Mouse (Mus musculus) liver, adult 2 months (tissue): ENCODE measurements around the gene Taf6. TPM values are rescaled to one million over a fixed set of nuclear protein-coding genes. Genes with fewer than 3 reads are reported as not detected.
"Not testable (repeated sequence)": the region's sequence is repeated elsewhere in the genome, so short reads cannot be mapped to it uniquely, and the experiment has no call there.

Experiments used
- DNase-seq: peaks from one replicate; pipeline ENCODE4 v3.0.0-alpha.2; 2011; ENCODE audit warnings: low read depth, low spot score; ENCODE audit errors: extremely low read depth
- H3K27ac ChIP-seq: fragments of 200-500 bp; replicated peaks from 2 replicates; pipeline ENCODE4 v1.5.1; 2012; ENCODE audit warnings: low read depth, mild to moderate bottlenecking, control low read depth, inconsistent platforms, low read length; ENCODE audit not compliant: insufficient read depth
- H3K27me3 ChIP-seq: fragments of 200-500 bp; 2 replicates; pipeline ENCODE4 v1.6.1; 2012; ENCODE audit warnings: mild to moderate bottlenecking, moderate library complexity, low read length, inconsistent platforms; ENCODE audit not compliant: control insufficient read depth, insufficient read depth
- H3K36me3 ChIP-seq: fragments of 200-500 bp; 2 replicates; pipeline ENCODE4 v1.6.1; 2012; ENCODE audit warnings: low read length, inconsistent platforms; ENCODE audit not compliant: control insufficient read depth, insufficient read depth
- H3K4me1 ChIP-seq: fragments of 200-500 bp; 2 replicates; pipeline ENCODE4 v1.6.1; 2011; ENCODE audit warnings: low read length; ENCODE audit not compliant: control insufficient read depth, insufficient read depth
- H3K4me3 ChIP-seq: fragments of 200-500 bp; 2 replicates; pipeline ENCODE4 v1.5.1; 2011; ENCODE audit warnings: low read depth, mild to moderate bottlenecking, control low read depth, low read length, moderate library complexity; ENCODE audit not compliant: insufficient read depth
- H3K79me2 ChIP-seq: fragments of 200-500 bp; 2 replicates; pipeline ENCODE4 v1.6.1; 2012; ENCODE audit warnings: inconsistent platforms, mild to moderate bottlenecking, low read length, moderate library complexity; ENCODE audit not compliant: control insufficient read depth, insufficient read depth
- H3K9ac ChIP-seq: fragments of 200-500 bp; 2 replicates; pipeline ENCODE4 v1.6.1; 2012; ENCODE audit warnings: low read depth, mild to moderate bottlenecking, control low read depth, inconsistent platforms, low read length
- CTCF ChIP-seq: fragments of 200-500 bp; IDR thresholded peaks from 2 replicates; pipeline ENCODE4 v1.5.1; 2011; ENCODE audit warnings: low read depth, low read length, control low read depth
- POLR2A ChIP-seq: fragments of 200-500 bp; IDR thresholded peaks from 2 replicates; pipeline ENCODE4 v1.6.1; 2011; ENCODE audit warnings: low read length, control low read depth; ENCODE audit not compliant: insufficient read depth; ENCODE audit errors: extremely low read depth
- WGBS: fragments of 180-500 bp; shearing (Covaris S2); methylation state at CpG from one replicate; pipeline ENCODE4 v1.1.7; 2018; 5-methylcytosine and 5-hydroxymethylcytosine counted together
- polyA plus RNA-seq: library from polyadenylated mRNA; depleted of rRNA; stranded (reverse); fragments of >200 nt; gene quantifications from 2 replicates; pipeline ENCODE4 v1.2.3, GENCODE M21; 2012
- total RNA-seq: library from RNA; depleted of rRNA; stranded (reverse); fragments of >200 nt; gene quantifications from 2 replicates; pipeline ENCODE4 v1.2.3, GENCODE M21; 2014

Taf6 gene
- total and polyA plus RNA-seq, 2 experiments, result 14.9 to 32.7 TPM

- H3K4me1 ChIP-seq, result no peaks in the 10 kb centered on the region
- no peak for TF ChIP-seq CTCF
- no peak for DNase-seq
- H3K27ac ChIP-seq, result no peak overlapping the region
- H3K27me3 ChIP-seq, result no peaks in the 10 kb centered on the region
- 83% methylated on average over 4 of the region's 4 CpGs for WGBS
- no peak overlapping the region for H3K4me3 ChIP-seq
- no peaks in the 10 kb centered on the region for H3K79me2 ChIP-seq
- H3K36me3 ChIP-seq, result no peaks in the 10 kb centered on the region
- H3K9ac ChIP-seq, result no peak overlapping the region
Measured at GRCm38 (mm10) chr5:138226491-138226890, 39.2 kb upstream of the Taf6 start.

- Histone ChIP-seq H3K79me2 (no peaks in the 10 kb centered on the region), H3K4me3 (no peak within 1 kb of the TSS), H3K9ac (no peak within 1 kb of the TSS), H3K4me1 (no peaks in the 10 kb centered on the region), H3K36me3 (no peaks in the 10 kb centered on the region), H3K27ac (no peak within 1 kb of the TSS), H3K27me3 (no peaks in the 10 kb centered on the region)
- no peak for TF ChIP-seq POLR2A
- no peak for TF ChIP-seq CTCF
- 59% methylated on average over 2 of the region's 2 CpGs for WGBS
- no peak for DNase-seq
Measured at GRCm38 (mm10) chr5:138225700-138226099, 38.4 kb upstream of the Taf6 start, which contains the start of gene Nxpe5. Nxpe5 (plus strand) TSS chr5:138225898.

GRCm38 (mm10) chr5:138223287-138223686 is 36.0 kb upstream of the Taf6 start:
- Histone ChIP-seq H3K9ac (no peak overlapping the region), H3K27ac (no peak overlapping the region), H3K4me1 (no peaks in the 10 kb centered on the region), H3K4me3 (no peak overlapping the region), H3K36me3 (no peaks in the 10 kb centered on the region), H3K79me2 (no peaks in the 10 kb centered on the region), H3K27me3 (no peaks in the 10 kb centered on the region)
- no peak for DNase-seq
- WGBS, result 44% methylated on average over 3 of the region's 3 CpGs
- TF ChIP-seq CTCF (no peak), POLR2A (no peak)

DNA sequence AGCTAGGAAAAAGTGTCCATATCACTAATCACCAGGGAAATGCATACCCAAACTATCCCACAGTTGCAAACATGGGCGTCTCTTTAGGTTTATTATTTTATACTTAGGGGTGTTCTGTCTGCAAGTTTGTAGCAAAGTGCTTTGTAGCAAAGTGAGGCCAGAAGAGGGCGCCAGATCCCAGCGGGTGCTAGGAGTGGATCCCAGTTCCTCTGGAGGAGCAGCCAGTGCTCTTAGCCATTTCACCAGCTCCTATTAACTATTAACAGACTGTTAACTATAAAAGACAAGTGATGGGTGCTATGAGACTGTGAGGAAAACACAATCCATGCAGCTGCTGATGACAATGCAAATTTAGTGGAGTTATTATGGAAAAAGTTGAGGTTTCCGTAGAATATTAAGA is 34.9 kb upstream of the Taf6 start:
- Histone ChIP-seq H3K36me3 (no peaks in the 10 kb centered on the region), H3K4me3 (no peak overlapping the region), H3K27ac (no peak overlapping the region), H3K27me3 (no peaks in the 10 kb centered on the region), H3K79me2 (no peaks in the 10 kb centered on the region), H3K9ac (no peak overlapping the region), H3K4me1 (no peaks in the 10 kb centered on the region)
- TF ChIP-seq CTCF (peak; percentile 93), POLR2A (no peak)
- 23% methylated on average over 4 of the region's 4 CpGs for WGBS
- DNase-seq, result peak; percentile 52

- no peak for TF ChIP-seq POLR2A
- TF ChIP-seq CTCF, result no peak
- Histone ChIP-seq H3K79me2 (no peaks in the 10 kb centered on the region), H3K4me3 (no peak overlapping the region), H3K27me3 (no peaks in the 10 kb centered on the region), H3K27ac (no peak overlapping the region), H3K9ac (no peak overlapping the region), H3K36me3 (no peaks in the 10 kb centered on the region), H3K4me1 (no peaks in the 10 kb centered on the region)
- 34% methylated on average over 2 of the region's 2 CpGs for WGBS
- DNase-seq, result no peak
Measured at GRCm38 (mm10) chr5:138219864-138220263, 32.6 kb upstream of the Taf6 start.

GRCm38 (mm10) chr5:138216632-138217031 is 29.4 kb upstream of the Taf6 start:
- not testable (repeated sequence) for H3K27me3 ChIP-seq, DNase-seq, H3K27ac ChIP-seq, H3K9ac ChIP-seq, H3K79me2 ChIP-seq, H3K4me3 ChIP-seq, H3K4me1 ChIP-seq, H3K36me3 ChIP-seq
- WGBS, result 94% methylated on average over 13 of the region's 13 CpGs
